Mouse (Mus musculus) hindbrain, postnatal 0 days (tissue): Measurements from ENCODE around the gene Arid5a. TPM values are rescaled to one million over a fixed set of nuclear protein-coding genes. Genes with fewer than 3 reads are reported as not detected.

Experiments
- ATAC-seq: fragments of 200-750 bp; cut with Nextera tagmentation; 2 replicates; pipeline ENCODE4 v1.8.0; 2017; ENCODE audit warnings: mild to moderate bottlenecking, moderate TSS enrichment, moderate library complexity
- DNase-seq: peaks from one replicate; pipeline ENCODE4 v3.0.0-alpha.2; 2015; ENCODE audit warnings: low spot score
- H3K27ac ChIP-seq: fragments of 300-500 bp; sonication (generic); 2 replicates; pipeline ENCODE4 v1.5.1; 2014; ENCODE audit warnings: mild to moderate bottlenecking
- H3K27me3 ChIP-seq: fragments of 300-500 bp; sonication (generic); 2 replicates; pipeline ENCODE4 v1.6.1; 2014; ENCODE audit warnings: low read length, mixed read lengths; ENCODE audit not compliant: insufficient read depth
- H3K36me3 ChIP-seq: fragments of 300-500 bp; sonication (generic); 2 replicates; pipeline ENCODE4 v1.6.1; 2014; ENCODE audit warnings: low read length, mixed read lengths; ENCODE audit not compliant: insufficient read depth
- H3K4me1 ChIP-seq: fragments of 300-500 bp; sonication (generic); 2 replicates; pipeline ENCODE4 v1.6.1; 2014; ENCODE audit warnings: antibody characterized with exemption, low read length, mixed read lengths; ENCODE audit not compliant: insufficient read depth
- H3K4me2 ChIP-seq: fragments of 300-500 bp; sonication (generic); 2 replicates; pipeline ENCODE4 v1.6.1; 2014; ENCODE audit warnings: low read depth, mild to moderate bottlenecking, low read length, moderate library complexity, mixed read lengths
- H3K4me3 ChIP-seq: fragments of 300-500 bp; sonication (generic); 2 replicates; pipeline ENCODE4 v1.5.1; 2014; ENCODE audit warnings: low read length
- H3K9ac ChIP-seq: fragments of 300-500 bp; sonication (generic); replicated peaks from 2 replicates; pipeline ENCODE4 v1.6.1; 2014; ENCODE audit warnings: mild to moderate bottlenecking, low read length, moderate library complexity, mixed read lengths
- H3K9me3 ChIP-seq: fragments of 300-500 bp; sonication (generic); 2 replicates; pipeline ENCODE4 v1.6.1; 2016; ENCODE audit warnings: low read length, mixed read lengths
- CTCF ChIP-seq: IDR thresholded peaks from 2 replicates; pipeline ENCODE4 v1.5.1; 2016; ENCODE audit warnings: antibody characterized with exemption, control low read depth, low read depth
- WGBS: fragments of 180-500 bp; shearing (Covaris S2); extraction: QIAGEN DNeasy Blood & Tissue Kit; methylation state at CpG from one replicate; pipeline ENCODE4 v1.1.7; 2014; 5-methylcytosine and 5-hydroxymethylcytosine counted together
- polyA plus RNA-seq: library from polyadenylated mRNA; unstranded; fragments of >200 nt; fragmentation: Nextera tagmentation; extraction: Ambion mirVana; gene quantifications from 2 replicates; pipeline ENCODE4 v1.2.1, GENCODE M21; 2015
- total RNA-seq: library from RNA; depleted of rRNA; stranded (reverse); fragments of >200 nt; gene quantifications from 2 replicates; pipeline ENCODE4 v1.2.3, GENCODE M21; 2014

Gene Arid5a
- total and polyA plus RNA-seq, 2 experiments from 2014 or later, result 8.4 to 10.1 TPM

DNA sequence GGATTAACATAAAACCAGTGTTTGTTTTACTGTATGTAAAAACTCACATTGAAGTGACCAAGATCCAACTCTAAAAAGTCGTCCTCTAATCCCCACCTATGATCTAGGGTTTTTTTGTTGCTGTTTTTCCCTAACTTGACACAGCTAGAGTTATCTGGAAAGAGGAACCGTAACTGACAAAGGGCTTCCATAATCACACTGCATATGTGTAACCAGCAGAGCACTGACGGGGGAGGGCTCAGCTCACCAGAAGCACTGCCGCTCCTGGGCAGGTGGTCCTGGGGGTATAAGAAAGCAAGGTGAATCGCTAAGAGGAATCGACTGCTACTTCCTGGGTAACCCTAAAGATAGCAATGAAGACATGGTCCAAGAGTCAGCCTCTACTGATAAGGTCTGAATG, 35.0 kb downstream of the Arid5a start:
- Histone ChIP-seq H3K9ac (no peak overlapping the region), H3K4me3 (no peak overlapping the region), H3K4me1 (no peaks in the 10 kb centered on the region), H3K9me3 (no peaks in the 10 kb centered on the region), H3K4me2 (no peak overlapping the region), H3K27me3 (no peaks in the 10 kb centered on the region), H3K36me3 (peaks cover 73% of the 10 kb centered on the region), H3K27ac (no peak overlapping the region)
- ATAC-seq, result no peak
- 93% methylated on average over 6 of the region's 6 CpGs for WGBS
- no peak for TF ChIP-seq CTCF
- no peak for DNase-seq

DNA sequence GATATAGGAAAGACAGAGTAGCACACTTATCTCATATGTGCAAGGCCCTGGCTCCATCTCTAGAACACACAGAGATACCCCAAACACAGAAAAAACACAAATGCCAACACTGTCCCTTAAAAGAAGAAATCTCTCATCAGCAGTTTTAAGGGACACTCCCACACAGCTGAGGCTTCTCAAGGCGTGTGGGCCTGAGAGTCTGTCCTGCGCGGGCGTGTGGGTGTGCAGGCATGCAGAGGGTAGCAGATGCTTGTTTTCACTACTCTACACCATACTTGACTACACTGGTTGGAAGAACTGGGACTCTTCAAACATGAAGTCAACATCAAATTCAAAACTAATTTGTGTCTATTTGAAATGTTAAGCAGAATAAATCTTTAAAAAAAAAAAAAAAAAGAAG, 44.8 kb downstream of the Arid5a start:
- DNase-seq, result no peak
- Histone ChIP-seq H3K9ac (no peak overlapping the region), H3K36me3 (peaks cover 80% of the 10 kb centered on the region), H3K27ac (no peak overlapping the region), H3K4me2 (no peak overlapping the region), H3K4me1 (no peaks in the 10 kb centered on the region), H3K9me3 (no peaks in the 10 kb centered on the region), H3K27me3 (no peaks in the 10 kb centered on the region), H3K4me3 (no peak overlapping the region)
- no peak for ATAC-seq
- WGBS, result 90% methylated on average over 4 of the region's 4 CpGs
- TF ChIP-seq CTCF, result no peak

DNA sequence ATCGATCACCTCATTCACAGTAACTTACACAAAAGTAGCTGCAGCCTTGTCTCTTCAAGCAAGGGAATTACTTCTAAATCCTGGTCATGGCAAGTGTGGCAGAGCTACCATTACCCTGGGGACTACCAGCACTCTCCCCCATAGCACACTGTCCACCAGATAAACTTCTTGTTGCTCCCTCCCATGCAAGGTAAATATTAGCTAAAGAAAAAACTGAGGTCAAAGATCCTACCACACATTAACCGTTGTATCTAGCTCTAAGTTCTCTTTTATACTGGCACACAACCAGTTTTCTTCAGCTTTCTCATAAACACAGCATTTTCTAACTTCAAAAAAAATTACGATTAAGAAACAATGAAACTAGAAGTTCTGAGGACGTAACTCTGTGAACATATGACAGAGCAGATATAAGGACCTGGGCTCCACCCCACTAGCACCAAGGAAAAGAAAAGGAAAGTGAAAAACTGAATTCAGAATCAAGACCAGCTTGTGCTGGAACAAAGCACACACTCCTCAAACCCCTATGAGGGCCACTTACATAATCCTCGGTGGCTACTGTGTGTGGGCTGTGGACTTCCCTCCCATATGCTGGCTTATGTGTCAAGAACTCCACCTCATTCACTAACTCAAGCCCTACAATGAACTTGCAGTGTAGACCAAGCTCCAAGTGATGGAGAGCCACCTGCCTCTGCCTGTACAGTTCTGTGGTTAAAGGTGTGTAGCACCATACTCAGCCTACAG, 49.6 kb downstream of the Arid5a start:
- WGBS, result 97% methylated on average over 5 of the region's 5 CpGs
- ATAC-seq (no peak), DNase-seq (no peak)
- H3K4me3 ChIP-seq, result no peak overlapping the region
- TF ChIP-seq CTCF, result no peak
- no peaks in the 10 kb centered on the region for H3K27me3 ChIP-seq
- H3K9ac ChIP-seq, result no peak overlapping the region
- no peaks in the 10 kb centered on the region for H3K4me1 ChIP-seq
- H3K36me3 ChIP-seq, result peaks cover 51% of the 10 kb centered on the region; the same call in 1 of the 2 replicates
- no peak overlapping the region for H3K27ac ChIP-seq
- H3K4me2 ChIP-seq, result no peak overlapping the region
- no peaks in the 10 kb centered on the region for H3K9me3 ChIP-seq

DNA sequence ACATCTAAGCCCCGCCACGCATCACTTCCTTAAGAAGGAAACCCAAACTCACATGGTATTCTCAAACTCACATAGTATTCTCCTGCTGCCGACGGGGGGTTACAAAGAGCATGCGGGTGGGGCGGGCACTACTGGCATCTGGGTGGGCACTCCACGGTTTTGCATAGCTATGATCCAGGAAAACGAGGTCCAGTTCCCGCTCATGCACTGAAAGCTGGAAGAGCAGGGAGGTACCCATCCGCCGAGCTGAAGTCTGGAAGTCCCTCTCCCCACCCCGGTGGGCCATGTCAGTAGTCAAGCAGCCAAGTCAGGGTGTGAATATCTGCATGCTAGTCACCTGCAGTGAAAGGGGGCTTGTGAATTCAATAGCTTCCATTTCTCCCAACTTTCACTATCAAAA, 60.2 kb downstream of the Arid5a start:
- peaks cover 6% of the 10 kb centered on the region; the same call in 1 of the 2 replicates for H3K4me1 ChIP-seq
- H3K27me3 ChIP-seq, result no peaks in the 10 kb centered on the region
- H3K9me3 ChIP-seq, result no peaks in the 10 kb centered on the region
- peaks cover 5% of the 10 kb centered on the region; the same call in 1 of the 2 replicates for H3K36me3 ChIP-seq
- DNase-seq (no peak), ATAC-seq (0 out of 2 replicates have a peak, but pooled peaks have one; percentile 25)
- TF ChIP-seq CTCF, result no peak
- peak overlapping the region; percentile 95; the same call in 1 of the 2 replicates for H3K9ac ChIP-seq
- peak overlapping the region; percentile 95 for H3K4me3 ChIP-seq
- 37% methylated on average over 12 of the region's 12 CpGs for WGBS
- H3K27ac ChIP-seq, result no peak overlapping the region
- peak overlapping the region; percentile 85 for H3K4me2 ChIP-seq

DNA sequence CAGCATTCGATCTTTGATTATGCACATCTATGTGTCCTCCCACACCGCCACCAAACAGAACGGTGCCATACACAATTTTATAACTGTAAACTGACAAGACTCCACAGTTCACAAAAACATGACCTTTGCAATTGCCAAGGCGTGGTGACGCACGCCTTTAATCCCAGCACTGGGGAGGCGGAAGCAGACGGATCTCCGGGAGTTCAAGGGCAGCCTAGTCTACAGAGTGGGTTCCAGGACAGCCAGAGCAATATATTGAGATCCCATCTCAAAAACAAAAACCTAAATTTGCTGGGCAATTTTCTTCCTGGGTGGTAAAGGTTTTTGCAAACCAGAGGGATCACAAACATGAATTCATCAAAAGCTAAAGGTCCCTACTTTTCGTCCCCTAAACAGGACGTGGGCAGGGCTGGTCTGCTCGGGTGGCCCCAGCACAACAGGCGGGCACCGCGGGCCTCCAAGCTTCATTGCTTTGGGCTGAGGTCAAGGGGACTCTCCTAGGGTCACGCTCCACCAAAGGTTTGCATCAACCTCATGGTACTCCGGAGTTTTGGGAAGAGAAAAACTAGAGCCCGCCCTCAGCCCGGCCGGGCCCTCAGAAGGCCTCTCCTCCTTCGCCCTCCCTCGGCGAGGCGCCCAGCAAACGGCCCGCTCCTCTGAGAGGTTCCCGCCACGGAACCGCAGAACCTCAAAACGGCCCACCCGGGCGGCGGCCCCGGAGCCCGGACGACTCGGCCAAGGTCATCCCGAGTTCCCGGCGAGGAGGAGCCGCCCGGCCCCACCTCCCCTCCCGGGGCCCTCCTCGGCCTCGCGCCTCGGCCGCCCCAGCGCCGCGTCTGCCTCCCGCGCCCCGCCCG, 60.8 kb downstream of the Arid5a start:
- H3K9me3 ChIP-seq, result no peaks in the 10 kb centered on the region
- peaks cover 5% of the 10 kb centered on the region; the same call in 1 of the 2 replicates for H3K36me3 ChIP-seq
- H3K4me3 ChIP-seq, result peak overlapping the region; percentile 95
- WGBS, result 4% methylated on average over 47 of the region's 55 CpGs
- peak overlapping the region; percentile 85 for H3K4me2 ChIP-seq
- DNase-seq, result peak; percentile 9
- peak overlapping the region; percentile 95 for H3K9ac ChIP-seq
- TF ChIP-seq CTCF, result no peak
- peak; percentile 88 for ATAC-seq
- H3K27me3 ChIP-seq, result no peaks in the 10 kb centered on the region
- peak overlapping the region; percentile 76 for H3K27ac ChIP-seq
- peaks cover 6% of the 10 kb centered on the region; the same call in 1 of the 2 replicates for H3K4me1 ChIP-seq

DNA sequence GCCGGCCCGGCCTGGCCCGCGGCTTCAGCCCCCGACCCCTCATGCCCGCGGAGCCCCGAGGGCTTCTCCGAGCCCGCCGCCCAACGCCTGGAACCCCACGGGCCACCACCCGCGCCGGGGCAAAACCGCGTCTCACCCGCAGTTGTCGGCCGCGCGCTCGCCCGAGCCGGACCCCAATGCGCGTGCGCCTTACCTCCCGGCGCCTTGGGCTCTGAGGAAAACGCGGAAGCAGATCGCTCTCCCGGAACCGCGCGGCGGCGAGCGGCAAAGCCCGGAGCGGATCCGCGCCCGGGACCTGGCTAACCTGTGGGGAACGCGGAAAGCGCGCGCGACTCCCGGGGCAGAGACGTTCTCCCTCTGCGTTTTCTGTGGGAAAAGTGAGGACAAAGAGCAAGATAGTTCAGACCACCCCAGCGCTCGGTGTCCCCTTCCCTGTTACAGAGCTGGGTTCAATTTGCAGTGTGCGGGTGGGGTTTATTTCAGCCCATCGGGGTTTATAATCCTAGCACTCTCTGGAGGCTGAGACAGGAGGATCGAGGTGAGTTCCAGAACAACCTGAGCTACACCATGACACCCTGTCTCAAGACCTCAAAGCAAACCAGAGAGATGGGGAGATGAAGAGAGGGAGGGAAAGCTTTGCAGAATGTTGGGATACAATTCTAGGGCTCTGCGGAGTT, 61.6 kb downstream of the Arid5a start, which contains the start of gene Kansl3:
Gene Kansl3, minus strand, starts transcription at position 213 of the 677 bp plus-strand sequence.
- Histone ChIP-seq H3K4me2 (peak within 1 kb of the TSS; percentile 85), H3K4me3 (peak within 1 kb of the TSS; percentile 95), H3K4me1 (peaks cover 6% of the 10 kb centered on the region; the same call in 1 of the 2 replicates), H3K27ac (peak within 1 kb of the TSS; percentile 76), H3K27me3 (no peaks in the 10 kb centered on the region), H3K36me3 (peaks cover 5% of the 10 kb centered on the region; the same call in 1 of the 2 replicates), H3K9ac (peak within 1 kb of the TSS; percentile 95), H3K9me3 (no peaks in the 10 kb centered on the region)
- WGBS, result 4% methylated on average over 61 of the region's 61 CpGs
- DNase-seq (peak; percentile 96), ATAC-seq (peak; percentile 91)
- no peak for TF ChIP-seq CTCF
